Mouse (Mus musculus): Measurements from ENCODE around the gene Top2a. TPM values are rescaled to one million over a fixed set of nuclear protein-coding genes. Genes with fewer than 3 reads are reported as not detected.

Gene Top2a
- total RNA-seq (2022): 1 to 10 TPM; 3.1 to 8.3 (median 6.1) TPM

DNA sequence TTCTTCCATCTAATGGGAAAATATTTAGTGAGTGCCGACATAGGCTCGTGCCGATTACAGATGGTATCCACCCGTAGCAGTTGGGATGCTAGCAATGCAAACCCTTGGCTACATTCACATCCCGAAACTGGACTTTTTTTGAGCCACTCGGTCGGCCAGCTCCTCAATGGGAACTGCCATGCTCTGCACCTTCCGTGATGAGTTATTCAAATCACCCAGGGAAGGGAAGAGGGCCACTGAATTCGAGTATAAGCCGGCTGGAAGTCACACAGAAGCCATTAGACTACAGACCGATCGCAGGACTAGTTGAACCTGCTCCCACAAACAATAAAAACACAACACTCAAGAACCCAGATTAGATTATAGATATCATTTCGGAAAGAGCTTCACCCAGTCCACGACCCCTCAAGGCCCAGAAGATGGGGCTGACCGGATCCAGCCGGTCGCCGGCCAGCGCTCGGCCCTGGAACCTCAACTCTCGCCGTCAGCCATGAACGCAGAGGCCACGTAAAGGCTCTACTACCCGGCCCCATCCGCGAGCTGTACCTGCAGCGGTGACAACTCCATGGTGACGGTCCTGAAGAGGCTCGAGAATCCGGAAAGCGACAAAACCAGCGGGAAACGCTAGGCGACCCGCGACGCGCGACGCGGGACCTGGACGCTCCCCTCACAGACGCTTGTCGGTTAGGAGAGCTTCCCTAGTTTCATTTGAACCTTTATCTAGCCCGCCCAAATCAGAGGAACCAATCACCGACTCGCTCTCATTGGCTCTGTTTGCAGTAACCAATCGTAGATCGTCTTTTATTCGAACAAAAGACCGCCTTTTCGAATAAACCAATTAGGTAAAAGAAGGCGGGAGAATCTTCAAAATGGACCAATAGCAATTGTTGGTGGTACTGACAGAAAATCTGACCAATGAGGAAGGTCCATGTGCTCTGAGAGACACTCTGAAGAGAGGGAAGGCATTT, at the start of gene Top2a:
TSS of gene Top2a (minus strand) at position 690 of the 968 bp plus-strand sequence.
- peak; percentile 92 for DNase-seq

DNA sequence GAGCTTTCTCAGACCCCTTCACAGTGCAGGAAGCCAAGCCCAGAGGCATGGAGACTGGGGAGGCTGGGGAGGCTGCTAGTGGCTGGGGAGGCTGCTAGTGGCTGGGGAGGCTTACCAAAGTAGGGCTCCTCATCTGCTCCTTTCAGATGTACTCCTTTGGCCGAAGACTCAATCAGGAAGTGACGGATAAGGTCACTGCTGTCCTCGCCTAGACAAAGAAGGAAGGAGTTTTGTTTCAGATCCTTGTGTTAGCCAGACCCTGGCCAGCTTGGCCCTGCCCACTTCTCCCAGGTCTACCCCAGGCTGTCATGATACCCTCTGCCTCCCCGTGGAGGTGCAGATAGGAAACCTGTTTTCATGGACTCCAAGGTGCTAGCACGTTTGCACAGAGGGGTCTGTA, 49.8 kb upstream of the Top2a start:
- no peak for DNase-seq

DNA sequence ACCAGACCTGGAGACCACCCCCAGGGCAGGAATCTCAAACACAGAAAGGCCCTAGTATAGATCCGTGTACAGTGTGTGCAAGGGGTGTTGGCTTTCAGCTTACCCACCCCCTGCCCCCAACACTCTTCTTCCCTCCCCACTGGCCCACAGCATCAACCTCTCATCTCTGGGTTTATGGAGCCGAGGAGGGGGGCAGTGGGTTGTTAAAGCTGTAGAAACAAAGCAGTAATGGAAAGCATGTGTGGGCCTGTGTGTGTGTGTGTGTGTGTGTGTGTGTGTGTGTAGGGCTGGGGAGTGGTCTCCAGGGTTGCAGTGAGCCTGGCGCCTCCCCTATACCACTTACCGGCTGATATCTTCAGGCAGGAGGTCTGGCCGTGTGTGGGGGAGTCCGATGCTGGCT, 47.9 kb upstream of the Top2a start:
- DNase-seq: no peak

- DNase-seq: no peak
Observed at GRCm38 (mm10) chr11:99068455-99068854, 44.5 kb upstream of the Top2a start.

GRCm38 (mm10) chr11:99067591-99067990, 43.6 kb upstream of the Top2a start:
- no peak for DNase-seq

GRCm38 (mm10) chr11:99065979-99066378, 42.0 kb upstream of the Top2a start:
- peak; percentile 81 for DNase-seq

DNA sequence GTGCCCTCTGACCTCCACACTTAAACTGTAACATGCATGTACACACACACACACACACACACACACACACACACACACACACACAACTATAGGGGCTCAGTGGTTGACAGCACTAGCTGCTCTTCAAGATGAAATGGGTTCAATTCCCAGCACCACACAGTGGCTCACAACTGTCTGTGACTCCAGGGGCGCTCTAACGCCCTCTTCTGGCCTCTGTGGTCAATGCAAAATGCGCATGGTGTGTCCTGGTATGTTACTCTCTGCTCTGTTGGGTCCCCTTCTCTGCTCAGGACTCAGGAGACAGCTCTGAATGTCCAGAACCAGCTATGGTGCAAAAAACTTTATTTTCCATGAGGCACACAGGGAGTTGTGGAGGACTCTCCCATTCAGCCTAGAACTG, 41.4 kb upstream of the Top2a start:
- no peak for DNase-seq

DNA sequence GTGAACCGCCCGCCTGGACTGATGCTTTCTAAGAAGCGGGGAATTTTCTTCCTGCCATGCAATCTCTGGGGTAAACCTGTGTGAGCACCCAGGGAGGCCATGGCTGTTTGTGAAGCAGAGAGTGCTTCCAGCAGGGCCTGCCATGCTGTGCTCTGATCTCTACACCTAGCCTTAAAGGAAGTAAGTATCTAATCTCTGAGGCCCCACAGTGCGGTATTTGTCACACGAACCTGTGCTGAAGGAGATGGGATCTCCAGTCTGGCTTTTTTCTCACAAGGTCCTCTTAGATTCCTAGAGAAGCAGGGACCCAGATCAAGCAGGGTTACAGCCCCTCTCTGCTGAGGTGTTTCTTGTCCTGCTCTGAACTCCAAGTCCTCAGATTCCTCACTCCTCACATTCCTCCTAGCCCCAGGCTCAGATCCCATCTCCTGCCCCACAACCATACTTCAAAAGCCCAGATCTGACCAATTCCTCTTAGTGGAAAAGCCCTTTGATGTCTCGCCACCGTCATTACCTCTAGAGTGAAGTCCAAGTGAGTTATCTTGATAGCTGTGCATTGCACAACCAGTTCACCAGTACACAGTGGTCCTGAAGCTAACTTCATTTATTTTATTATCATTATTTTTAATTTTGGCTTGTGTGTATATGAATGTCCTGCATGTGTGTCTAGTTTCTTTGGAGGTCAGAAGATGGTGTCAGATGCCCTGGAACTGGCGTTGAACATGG, 39.6 kb upstream of the Top2a start:
- no peak for DNase-seq

GRCm38 (mm10) chr11:99062661-99063060, 38.7 kb upstream of the Top2a start:
- no peak for DNase-seq

- no peak for DNase-seq
Observed at GRCm38 (mm10) chr11:99060435-99060834, 36.4 kb upstream of the Top2a start.

- DNase-seq: no peak
Observed at GRCm38 (mm10) chr11:99055571-99056452, 31.8 kb upstream of the Top2a start.

DNA sequence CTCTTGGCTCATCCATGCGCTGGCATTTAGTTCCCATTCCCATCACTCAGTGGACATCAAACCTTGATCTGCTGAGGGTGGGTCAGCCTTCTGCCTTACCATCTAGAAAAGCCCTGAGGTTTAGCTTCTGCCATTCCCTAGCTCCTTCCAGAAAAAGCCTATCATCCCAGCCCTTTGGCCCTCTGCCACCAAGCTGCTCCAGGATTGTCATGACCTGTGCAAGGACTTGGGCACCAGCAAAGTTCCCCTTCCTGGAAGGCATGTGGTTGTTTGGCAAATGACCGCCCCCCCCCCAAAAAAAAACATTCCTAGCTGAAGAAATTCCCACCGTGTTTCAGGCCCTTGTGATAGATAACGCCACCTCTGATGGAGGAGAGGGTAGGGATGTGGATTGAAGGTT, 31.2 kb upstream of the Top2a start:
- DNase-seq: no peak

DNA sequence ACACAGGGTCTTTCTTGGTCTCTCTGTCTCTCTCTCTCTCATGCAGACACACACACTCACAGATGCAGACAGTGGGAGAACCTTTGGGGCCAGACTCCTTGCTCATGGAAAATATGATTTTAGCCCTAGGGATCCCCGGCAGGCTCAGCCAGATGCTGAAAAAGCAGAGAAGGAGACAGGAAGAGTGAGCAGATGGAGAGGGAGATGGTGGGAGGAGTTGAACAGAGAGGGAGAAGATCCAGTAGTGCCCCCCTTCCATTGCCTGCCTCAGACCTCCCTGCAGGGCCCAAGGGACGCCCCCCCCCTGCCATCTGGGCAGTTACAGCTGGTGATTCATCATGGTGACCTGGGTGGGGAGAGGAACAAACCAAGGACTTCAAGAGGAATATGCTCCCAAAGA, 23.7 kb upstream of the Top2a start:
- DNase-seq: no peak

DNA sequence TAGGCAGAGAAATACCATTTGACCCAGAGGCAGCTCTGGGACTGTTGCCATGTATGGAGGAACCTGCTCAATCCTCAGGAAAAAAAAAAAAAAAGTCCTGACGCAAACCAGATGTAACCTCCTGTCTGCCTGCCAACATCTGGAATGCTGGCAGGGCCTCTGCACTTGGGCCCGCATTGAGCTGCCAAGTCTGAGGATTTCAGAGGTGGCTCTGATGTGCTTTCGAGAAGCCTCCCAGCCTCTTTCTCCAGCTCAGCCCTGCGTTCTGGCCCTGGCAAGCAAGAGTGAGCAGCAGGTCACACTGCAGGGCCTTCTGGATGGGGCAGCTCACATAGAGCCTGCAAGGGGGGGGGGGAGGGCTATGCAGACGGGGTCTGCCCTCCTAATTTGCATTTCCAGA, 23.1 kb upstream of the Top2a start:
- DNase-seq: peak; percentile 67

DNA sequence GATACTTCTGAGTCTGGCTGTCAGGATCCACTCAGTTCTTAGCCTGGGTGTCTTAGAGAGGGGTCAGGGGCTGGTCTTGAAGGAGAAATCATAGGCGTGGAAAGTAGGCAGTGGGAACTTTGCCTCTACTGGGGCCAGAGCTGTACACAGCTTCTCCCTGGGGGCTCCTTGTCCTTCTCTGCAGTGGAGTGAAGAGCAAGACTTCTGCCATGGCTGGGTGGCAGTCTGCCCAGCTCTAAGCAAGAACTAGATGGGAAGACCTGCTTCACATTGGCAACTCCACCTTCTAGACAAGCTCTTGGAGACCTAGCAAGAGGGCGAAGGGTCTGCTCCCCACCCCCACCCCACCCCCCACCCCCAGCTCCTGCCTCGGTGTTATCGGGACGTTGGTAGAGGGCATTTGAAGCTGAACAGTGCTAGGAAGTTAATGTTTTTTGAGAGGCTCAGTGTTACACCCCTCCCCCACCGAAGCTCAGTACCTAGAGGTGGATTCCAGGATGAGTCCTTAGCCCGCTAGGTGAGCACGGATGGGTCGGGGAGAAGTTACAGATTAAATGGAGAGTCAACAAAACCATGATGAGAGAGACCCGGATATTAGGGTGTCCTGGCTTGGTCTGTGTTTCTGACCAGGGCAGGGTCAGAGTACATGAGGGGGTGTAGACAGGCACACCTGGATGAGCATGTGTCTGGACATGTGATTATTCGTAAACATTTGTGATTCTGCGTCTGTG, 21.3 kb upstream of the Top2a start:
- DNase-seq: no peak

DNA sequence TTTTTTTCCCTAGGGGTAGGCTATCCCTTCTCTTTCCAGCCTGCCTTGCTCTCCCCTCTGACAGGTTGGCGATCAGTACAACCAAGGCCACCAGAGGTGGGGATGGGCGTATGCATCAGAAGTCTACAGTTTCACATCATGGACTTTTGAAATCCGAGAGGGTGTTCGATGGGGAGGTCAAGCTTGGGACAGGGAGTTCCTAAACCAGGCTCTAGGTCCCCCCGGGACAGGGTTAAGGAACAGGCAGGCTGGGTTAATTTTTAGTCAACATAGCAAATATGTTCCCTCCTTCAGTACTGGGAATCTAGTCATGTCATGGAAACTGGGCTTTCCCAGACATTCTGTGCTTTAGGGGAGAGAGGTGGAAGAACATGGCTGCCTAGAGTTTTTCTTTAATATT, 20.3 kb upstream of the Top2a start:
- no peak for DNase-seq

DNA sequence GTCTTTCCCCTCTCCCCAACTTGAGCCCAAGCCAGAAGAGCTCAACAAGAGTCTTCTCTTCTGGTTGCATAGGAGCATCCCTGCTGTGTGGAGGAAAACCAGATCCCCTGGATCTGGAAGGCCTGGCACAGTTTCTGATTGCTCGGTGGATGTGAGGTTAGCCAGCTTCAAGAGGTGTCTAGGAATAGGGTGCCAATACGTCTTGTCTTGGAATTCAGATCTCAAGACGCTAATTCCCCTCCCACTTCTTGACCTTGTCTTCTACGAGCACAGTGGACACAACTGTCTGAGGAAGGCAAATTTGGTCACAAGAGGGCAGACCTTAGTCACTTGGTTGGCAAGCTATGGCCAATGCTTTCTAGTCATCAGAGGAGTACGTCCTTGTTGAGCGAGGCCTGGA, 19.6 kb upstream of the Top2a start:
- no peak for DNase-seq

GRCm38 (mm10) chr11:99042834-99043431, 18.9 kb upstream of the Top2a start:
- DNase-seq: peak; percentile 33

DNA sequence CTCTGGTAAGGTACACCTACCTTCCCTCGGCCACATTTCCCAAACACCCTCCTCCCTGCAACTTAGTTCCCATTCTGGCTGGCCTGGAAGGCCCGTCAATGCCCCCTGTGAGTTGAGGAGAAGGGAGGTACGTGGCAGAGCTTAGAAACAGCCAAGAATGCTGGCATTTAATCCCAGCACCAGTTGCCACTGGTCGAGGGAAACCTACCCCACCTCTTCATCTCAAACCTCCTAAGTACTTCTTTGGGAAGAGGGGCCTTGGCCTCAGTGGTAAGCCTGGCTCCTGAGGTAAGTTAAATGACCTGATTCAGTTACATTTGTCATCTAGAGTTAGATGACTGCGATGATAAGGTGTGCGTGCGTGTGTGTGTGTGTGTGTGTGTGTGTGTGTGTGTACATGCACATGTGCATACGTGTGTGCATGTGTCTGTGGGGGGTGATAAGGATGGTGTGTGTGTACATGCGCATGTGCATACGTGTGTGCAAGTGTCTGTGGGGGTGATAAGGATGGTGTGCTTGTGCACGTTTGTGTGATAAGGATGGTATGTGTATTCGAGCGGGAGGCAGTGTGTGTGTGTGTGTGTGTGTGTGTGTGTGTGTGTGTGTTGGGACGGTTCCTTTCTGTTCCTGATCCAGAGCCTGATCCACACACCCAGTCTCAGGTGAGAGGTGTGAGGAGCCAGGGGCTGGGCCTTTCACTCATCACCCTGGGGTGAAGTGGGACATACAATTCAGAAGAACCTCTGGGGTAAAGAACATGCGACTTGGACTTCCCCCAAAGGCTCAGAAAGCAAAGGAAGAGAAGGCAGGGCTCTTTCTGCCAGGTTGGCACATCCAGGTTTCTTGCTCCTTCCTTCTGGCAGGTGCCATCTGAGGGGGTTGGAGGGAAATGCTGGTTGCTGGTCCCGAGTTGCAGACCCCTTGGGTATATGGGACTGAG, 18.1 kb upstream of the Top2a start:
- DNase-seq: no peak

DNA sequence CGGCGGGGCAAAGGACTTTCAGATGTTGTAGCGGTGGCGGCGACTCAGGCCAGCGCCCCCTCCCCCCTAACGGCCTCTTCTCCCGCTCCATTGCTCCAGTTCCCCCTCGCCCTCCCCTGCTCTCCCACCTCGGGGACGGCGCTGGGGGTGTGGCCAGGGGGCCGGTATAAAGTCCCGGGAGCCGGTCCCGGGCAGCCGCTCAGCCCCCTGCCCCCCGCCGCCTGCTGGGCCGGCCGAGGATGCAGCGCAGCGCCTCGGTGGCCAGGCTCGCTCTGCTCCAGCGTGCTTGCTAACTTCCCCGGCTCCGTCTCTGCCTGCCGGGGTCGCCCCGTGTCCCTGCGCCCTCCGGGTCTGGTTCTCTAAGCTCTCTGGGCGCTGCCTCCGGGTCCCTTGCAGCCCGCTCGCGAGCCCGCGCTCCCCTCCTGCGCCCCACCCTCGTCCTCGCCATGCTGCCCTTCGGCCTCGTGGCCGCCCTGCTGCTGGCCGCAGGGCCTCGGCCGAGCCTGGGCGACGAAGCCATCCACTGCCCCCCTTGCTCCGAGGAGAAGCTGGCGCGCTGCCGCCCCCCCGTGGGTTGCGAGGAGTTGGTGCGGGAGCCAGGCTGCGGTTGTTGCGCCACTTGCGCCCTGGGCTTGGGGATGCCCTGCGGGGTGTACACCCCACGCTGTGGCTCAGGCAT, 17.2 kb upstream of the Top2a start, which contains the start of gene Igfbp4:
TSS of gene Igfbp4 (plus strand) at position 194 of the 679 bp plus-strand sequence.
- peak; percentile 23 for DNase-seq

All from adrenal gland, adult 8-10 months (tissue).